Mouse (Mus musculus): ENCODE measurements around the gene Gdf11.

Gene Gdf11

GRCm38 (mm10) chr10:128895952-128896693 lies 4.6 kb upstream of the Gdf11 start:
- DNase-seq (ENCODE audit: low read depth in 2 of 2, low spot score in 2 of 2): no peak

DNA sequence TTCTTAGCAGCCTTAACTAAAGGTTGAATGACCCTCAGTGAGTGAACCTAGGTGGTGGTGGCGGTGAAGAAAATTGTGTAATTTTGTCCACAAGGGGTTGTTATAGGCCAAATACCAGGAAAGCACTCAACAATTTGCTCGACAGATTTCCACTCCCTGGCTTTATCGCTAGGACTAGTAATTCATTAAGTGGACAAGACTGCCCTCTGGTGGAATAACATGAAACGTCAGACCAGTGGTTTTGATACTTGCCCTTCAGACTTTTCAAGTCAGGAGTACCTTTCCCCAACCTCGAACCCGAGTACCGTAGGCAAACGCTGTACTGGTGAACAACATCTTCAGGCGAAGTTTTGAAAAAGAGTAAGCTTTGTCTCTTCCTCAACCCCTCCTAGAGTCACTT lies 3.9 kb upstream of the Gdf11 start:
- DNase-seq (ENCODE audit: low read depth in 2 of 2, low spot score in 2 of 2): peak; percentile 77 to 84

DNA sequence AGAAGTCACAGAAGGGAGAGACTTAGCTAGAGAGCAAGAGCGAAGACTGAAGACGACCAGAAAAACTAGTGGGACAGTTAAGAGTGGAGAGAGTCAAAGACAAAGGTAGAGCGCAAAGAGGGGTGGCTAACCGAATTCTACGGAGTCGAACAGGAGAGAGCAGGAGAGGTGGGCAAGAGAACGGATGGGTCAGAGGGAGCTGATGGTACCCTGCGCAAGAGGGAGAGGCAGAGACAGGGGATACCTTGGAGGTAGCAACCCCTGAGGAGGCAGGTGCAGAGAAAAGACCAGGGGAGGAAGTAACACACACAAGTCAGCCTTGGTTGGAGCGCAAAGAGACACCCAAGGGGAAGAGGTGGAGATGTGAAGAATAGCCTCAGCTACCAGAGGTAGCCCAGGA lies 728 bp upstream of the Gdf11 start:
- DNase-seq (ENCODE audit: low read depth in 2 of 2, low spot score in 2 of 2): no peak

DNA sequence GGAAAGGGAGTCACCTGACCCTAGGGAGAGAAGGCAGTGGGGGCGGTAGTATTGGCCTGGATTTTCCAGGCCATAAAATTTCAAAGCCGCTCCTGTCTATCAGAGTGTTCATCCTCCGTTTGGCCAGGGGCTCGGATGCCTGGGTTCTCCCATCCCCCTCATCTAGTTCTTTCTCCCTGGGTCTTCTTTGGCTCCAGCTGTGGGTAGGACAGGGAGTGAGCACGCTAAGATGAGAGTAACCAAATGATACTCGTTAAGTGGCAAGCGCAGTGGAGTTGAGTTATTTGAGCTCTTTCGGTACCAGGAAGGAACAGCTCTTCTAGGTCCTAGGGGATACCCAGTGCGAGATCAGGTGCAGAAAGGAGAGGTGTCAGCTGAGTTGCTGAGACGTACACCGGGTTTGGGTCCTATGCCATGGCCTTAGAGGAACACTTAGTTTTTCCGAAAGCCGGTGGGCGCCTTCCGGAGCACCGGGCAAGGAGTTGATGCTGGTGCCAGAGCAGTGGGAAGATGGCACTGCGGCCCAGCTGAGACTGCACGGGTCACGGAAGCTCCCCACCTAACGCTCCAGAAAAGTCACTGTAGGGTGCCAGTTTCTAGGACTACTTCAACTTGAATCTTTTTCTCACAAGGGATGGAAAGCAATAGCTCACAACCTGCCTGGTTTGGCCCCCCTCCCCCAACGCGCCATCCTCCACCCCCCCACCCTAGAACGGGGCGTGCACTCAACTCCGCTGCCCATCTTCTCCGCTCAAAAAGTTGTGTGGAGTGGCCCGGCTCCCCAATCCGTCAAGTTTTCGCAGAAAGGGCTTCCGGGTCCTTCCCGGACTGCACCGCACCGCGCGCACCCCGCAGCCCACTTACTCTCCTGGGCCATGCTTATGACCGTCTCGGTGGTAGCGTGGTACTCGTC lies 879 bp downstream of the Gdf11 start:
- peak; percentile 13 to 20 for DNase-seq (ENCODE audit: low read depth in 2 of 2, low spot score in 2 of 2)

DNA sequence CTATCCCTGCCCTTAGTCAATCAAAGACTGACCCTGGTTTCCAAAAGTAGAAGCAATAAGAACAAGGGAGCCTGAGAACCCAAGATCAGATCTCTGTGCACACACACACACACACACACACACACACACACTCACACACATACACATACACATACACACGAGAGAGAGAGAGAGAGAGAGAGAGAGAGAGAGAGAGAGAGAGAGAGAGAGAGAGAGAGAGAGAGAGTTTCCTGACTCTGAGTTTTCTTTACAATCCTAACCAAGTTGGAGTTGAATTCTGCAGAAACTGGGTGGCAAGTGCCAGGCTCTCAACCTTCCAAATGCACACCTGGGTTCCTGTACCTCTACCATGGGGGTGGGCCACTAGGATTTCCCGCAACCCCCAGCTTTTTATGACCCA lies 1.7 kb downstream of the Gdf11 start:
- DNase-seq (ENCODE audit: low read depth in 2 of 2, low spot score in 2 of 2): no peak

DNA sequence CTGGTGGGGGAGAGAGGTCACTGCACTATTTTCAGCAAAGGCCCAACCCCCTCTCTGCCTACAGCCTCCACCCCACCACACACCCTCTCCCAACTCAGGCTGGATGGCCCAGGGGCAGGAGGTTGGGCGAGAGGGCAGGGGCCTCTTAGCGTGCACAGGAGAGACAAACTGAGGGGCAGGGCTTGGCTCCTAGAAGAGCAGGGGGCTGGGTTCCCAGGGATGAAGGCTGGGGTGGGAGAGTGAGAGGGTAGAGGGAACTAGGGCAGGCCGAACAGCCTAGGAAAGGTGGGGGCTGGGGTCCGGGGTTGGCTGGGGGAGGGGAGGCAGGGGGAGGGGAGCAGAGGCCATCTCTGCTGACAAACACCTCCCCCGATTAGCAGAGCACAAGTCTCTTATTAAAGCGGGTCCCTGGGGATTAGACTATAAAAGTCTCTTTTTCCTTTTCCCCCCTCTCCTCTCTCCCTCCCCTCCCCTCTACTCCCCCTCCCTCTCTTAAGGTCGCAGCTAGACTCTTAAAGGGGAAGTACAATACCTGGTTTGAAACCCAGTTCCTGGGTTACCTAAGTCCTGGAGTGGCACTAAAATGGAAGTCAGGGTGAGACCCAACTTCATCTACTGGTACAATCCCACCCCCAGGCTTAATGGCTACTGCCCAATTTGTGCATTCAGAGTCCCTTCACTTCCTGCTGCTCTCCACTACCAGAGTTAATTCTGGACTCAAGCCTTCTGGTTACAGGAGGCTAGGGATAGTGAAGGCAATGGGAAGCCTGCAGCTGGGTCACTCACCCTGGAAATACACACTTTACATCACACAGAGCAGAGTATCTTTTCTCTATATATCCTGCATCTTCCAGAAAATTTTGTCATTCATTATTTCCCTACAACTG lies 2.3 kb downstream of the Gdf11 start:
- no peak for DNase-seq (ENCODE audit: low read depth in 2 of 2, low spot score in 2 of 2)

DNA sequence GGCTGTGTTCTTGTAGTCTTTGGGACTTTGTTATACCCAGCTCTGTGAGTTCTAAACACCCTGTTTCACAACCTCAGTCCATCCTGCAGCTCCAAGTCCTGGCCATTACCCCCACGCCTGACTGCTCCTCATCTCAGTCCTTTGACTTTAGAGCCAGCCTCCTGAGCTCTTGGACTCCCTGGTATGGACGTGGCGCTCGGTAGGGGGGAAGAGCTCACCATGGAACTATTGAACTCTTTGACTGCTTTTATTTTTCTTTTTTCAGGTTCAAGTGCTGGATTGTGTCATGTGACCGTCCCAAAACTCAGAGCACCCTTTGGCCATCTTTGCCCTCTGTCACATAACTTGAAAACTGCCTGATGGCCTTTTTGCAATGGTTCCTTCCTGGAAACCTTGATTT lies 9.5 kb downstream of the Gdf11 start:
- DNase-seq (ENCODE audit: low read depth in 2 of 2, low spot score in 2 of 2): no peak

GRCm38 (mm10) chr10:128878811-128879210 lies 12.7 kb downstream of the Gdf11 start:
- DNase-seq (ENCODE audit: low read depth in 2 of 2, low spot score in 2 of 2): no peak

DNA sequence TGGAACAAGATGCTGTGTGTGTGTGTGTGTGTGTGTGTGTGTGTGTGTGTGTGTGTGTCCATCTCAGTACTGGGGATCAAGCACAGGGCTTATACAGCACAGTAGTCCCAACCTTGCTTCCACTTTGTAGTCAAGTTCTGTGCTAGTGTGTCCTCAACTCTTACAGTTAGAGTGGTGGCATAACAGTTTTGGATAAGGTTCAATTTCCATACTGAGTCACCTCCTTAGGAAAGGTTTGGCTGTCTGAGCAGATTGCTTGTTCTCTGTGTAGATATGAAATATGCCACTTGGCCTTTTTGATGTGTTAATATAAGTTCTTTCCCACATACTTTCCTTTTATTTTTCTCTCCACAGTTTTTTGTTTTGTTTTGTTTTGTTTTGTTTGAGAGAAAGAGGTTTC lies 13.2 kb downstream of the Gdf11 start:
- DNase-seq (ENCODE audit: low read depth in 2 of 2, low spot score in 2 of 2): no peak

DNA sequence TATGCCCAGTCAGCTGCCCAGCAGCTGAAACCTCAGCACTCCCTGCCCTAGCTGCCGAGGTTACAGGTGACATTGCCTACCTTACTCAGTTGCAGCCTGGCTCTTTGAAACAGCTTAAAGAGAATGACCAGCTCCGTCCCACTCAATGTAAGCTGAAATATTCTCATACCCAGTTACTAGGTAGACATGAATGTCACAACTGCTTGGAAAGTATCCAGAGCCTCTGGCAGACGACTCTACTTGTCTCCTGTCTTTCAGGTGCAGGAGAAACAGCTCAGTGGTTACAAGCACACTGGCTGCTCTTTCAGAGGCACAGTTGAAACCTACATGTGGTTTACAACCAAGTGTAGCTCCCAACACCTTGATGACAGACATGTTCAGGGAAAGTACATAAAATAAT lies 21.2 kb downstream of the Gdf11 start:
- DNase-seq (ENCODE audit: low read depth in 2 of 2, low spot score in 2 of 2): no peak

- no peak for DNase-seq (ENCODE audit: low read depth in 2 of 2, low spot score in 2 of 2)
These were observed 25.0 kb downstream of the Gdf11 start for GRCm38 (mm10) chr10:128866518-128866917.

DNA sequence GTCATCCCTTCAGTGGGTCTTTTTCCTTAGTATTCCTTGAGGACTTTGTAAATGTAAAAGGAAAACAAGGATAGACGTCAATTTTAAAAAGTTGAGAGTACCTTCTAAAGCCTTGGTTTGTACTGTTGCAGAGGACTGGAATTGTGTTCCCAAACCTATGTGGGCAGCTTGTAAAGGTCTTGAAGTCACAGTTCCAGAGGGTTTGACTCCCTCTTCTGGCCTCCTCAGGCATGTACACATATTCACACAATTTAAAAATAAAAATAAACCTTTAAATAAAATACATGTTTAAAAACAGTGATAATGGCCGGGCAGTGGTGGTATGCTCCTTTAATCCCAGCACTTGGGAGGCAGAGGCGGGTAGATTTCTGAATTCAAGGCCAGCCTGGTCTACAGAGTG lies 25.5 kb downstream of the Gdf11 start:
- DNase-seq (ENCODE audit: low read depth in 2 of 2, low spot score in 2 of 2): no peak

DNA sequence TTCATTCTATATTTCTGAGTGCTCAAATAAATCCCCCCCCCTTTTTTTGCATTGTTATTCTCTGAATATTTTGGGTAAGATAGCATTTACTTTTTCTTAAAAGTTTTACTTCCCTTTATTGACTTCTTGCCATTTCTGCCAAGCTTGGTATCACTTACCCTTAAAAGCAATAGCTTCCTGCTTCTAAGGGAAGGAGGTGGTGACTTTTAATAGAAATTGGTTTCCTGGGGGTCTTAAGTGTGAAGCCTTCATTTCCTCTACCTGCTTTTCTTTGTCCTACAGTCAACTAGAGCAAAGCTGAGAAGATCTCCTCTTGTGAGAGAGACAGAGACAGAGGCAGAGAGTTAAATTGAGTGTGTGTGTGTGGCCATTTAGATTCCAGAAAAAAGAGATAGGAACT lies 30.3 kb downstream of the Gdf11 start:
- no peak for DNase-seq (ENCODE audit: low read depth in 2 of 2, low spot score in 2 of 2)

GRCm38 (mm10) chr10:128850339-128850738 lies 41.2 kb downstream of the Gdf11 start:
- DNase-seq (ENCODE audit: low read depth in 2 of 2, low spot score in 2 of 2): no peak

- DNase-seq (ENCODE audit: low read depth in 2 of 2, low spot score in 2 of 2): no peak
These were observed 43.1 kb downstream of the Gdf11 start for GRCm38 (mm10) chr10:128848426-128848825.

- DNase-seq (ENCODE audit: low read depth in 2 of 2, low spot score in 2 of 2): no peak
These were observed 44.9 kb downstream of the Gdf11 start for GRCm38 (mm10) chr10:128846664-128847063.

GRCm38 (mm10) chr10:128845516-128845915 lies 46.0 kb downstream of the Gdf11 start:
- DNase-seq (ENCODE audit: low read depth in 2 of 2, low spot score in 2 of 2): no peak

DNA sequence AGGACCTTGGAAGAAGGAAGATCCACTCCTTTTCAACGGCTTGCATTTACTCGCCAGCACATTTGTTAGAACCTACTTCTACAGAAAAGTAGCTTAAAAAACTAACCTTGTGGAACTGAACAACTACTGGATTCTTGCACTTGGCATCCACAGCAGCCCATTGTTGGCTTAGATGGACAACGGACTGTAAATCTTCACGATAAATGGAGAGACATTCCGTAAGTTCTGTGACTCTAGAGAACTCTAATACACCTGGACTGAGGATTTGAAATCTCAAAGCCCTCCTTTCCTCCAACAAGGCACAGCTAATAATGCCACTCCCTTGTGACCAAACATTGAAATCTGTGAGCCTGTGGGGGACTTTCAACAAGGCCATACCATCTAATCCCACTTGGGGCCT lies 48.3 kb downstream of the Gdf11 start:
- no peak for DNase-seq (ENCODE audit: low read depth in 2 of 2, low spot score in 2 of 2)

GRCm38 (mm10) chr10:128840612-128841011 lies 50.9 kb downstream of the Gdf11 start:
- no peak for DNase-seq (ENCODE audit: low read depth in 2 of 2, low spot score in 2 of 2)

DNA sequence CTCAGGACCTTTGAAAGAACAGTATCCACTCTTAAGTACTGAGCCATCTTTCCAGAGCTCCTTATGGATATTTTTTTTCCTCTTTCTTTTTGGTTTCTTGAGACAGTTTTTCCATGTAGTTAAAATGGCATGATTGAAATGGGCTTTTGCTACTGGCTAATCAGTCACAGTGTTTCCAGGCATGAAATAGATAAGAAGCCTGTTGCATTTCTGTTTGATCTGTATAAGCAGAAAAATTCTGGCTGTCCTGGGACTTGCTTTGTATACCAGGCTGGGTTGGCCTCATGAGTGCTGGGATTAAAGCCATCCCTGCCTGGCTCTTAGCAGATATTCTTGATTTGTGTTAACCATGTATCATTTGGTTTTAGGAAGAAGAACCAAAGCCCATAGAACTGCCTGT lies 52.1 kb downstream of the Gdf11 start:
- DNase-seq (ENCODE audit: low read depth in 2 of 2, low spot score in 2 of 2): no peak

- no peak for DNase-seq (ENCODE audit: low read depth in 2 of 2, low spot score in 2 of 2)
These were observed 54.1 kb downstream of the Gdf11 start for GRCm38 (mm10) chr10:128837400-128837799.

All from CD8-positive naive resting alpha-beta T cell, adult 2 months (primary cell).